Mouse (Mus musculus) heart, postnatal 36 days (tissue): ENCODE measurements at regions not wholly inside any gene's neighbourhood (a gene's known extent, or its start where the extent isn't known, plus 50 kb on each side); places are given as distances from the start of the nearest gene placed in this dataset.
A peak's percentile ranks its signal among the peaks of the same experiment; 100 is the strongest.

ENCODE experiments used
- DNase-seq, 2 experiments: peaks; one replicate each; pipeline ENCODE4 v3.0.0; 2021 to 2022
- intact Hi-C: fragments of 180-260 bp; cut with DNase I; formaldehyde crosslinking; loops from one replicate; pipeline ENCODE4 v1.15.1; 2025

GRCm38 (mm10) chr1:190422874-190423273 lies 252.4 kb upstream of the Prox1 start:
- no peak for DNase-seq
- intact Hi-C loops = no loop called here

- intact Hi-C loops = no loop called here
- peak; percentile 10 to 19 for DNase-seq
Measured at GRCm38 (mm10) chr1:190419709-190420108, 249.2 kb upstream of the Prox1 start.

GRCm38 (mm10) chr1:190417326-190417725 lies 246.8 kb upstream of the Prox1 start:
- intact Hi-C loops = no loop called here
- DNase-seq = no peak

GRCm38 (mm10) chr1:190411756-190412155 lies 241.2 kb upstream of the Prox1 start:
- intact Hi-C loops = no loop called here
- DNase-seq = no peak

- intact Hi-C loops = no loop called here
- DNase-seq = no peak
Measured at GRCm38 (mm10) chr1:190403335-190403734, 232.8 kb upstream of the Prox1 start.

- intact Hi-C loops = no loop called here
- DNase-seq = no peak
Measured at GRCm38 (mm10) chr1:190398308-190398707, 227.8 kb upstream of the Prox1 start.

GRCm38 (mm10) chr1:190397811-190398210 lies 227.3 kb upstream of the Prox1 start:
- intact Hi-C loops = no loop called here
- DNase-seq = no peak

- no peak for DNase-seq
- intact Hi-C loops = no loop called here
Measured at GRCm38 (mm10) chr1:190393061-190393460, 222.5 kb upstream of the Prox1 start.

- intact Hi-C loops = no loop called here
- DNase-seq = no peak
Measured at GRCm38 (mm10) chr1:190388853-190389252, 218.3 kb upstream of the Prox1 start.

GRCm38 (mm10) chr1:190384555-190384954 lies 214.0 kb upstream of the Prox1 start:
- intact Hi-C loops = no loop called here

GRCm38 (mm10) chr1:190383256-190383838 lies 212.8 kb upstream of the Prox1 start:
- DNase-seq = no peak

More at GRCm38 (mm10) chr1:190384555-190384954, 214.0 kb upstream of the Prox1 start:
- no peak for DNase-seq

GRCm38 (mm10) chr1:190380151-190380550 lies 209.6 kb upstream of the Prox1 start:
- intact Hi-C loops = no loop called here
- no peak for DNase-seq

More at GRCm38 (mm10) chr1:190383256-190383838, 212.8 kb upstream of the Prox1 start:
- intact Hi-C loops = no loop called here

GRCm38 (mm10) chr1:190375160-190375880 lies 204.8 kb upstream of the Prox1 start:
- intact Hi-C loops = no loop called here
- no peak for DNase-seq

- DNase-seq = peak in 1 of 2 experiments; percentile 8
- intact Hi-C loops = no loop called here
Measured at GRCm38 (mm10) chr1:190374270-190374669, 203.8 kb upstream of the Prox1 start.

GRCm38 (mm10) chr1:190366631-190367030 lies 196.1 kb upstream of the Prox1 start:
- DNase-seq = no peak

GRCm38 (mm10) chr1:190365126-190365525 lies 194.6 kb upstream of the Prox1 start:
- intact Hi-C loops = loop anchor here (5.0 kb wide), 1 partner anchor 188 kb away; no protein-coding TSS in a partner anchor
- DNase-seq = peak; percentile 13 to 29

More at GRCm38 (mm10) chr1:190366631-190367030, 196.1 kb upstream of the Prox1 start:
- intact Hi-C loops = loop anchor here (5.0 kb wide), 1 partner anchor 189 kb away; no protein-coding TSS in a partner anchor

- DNase-seq = no peak
- intact Hi-C loops = no loop called here
Measured at GRCm38 (mm10) chr1:190360661-190361060, 190.1 kb upstream of the Prox1 start.

GRCm38 (mm10) chr1:190357779-190358178 lies 187.3 kb upstream of the Prox1 start:
- intact Hi-C loops = no loop called here
- no peak for DNase-seq

GRCm38 (mm10) chr1:190347610-190348009 lies 177.1 kb upstream of the Prox1 start:
- intact Hi-C loops = no loop called here
- no peak for DNase-seq

- intact Hi-C loops = no loop called here
Measured at GRCm38 (mm10) chr1:190340715-190341114, 170.2 kb upstream of the Prox1 start.

GRCm38 (mm10) chr1:190334471-190334870 lies 164.0 kb upstream of the Prox1 start:
- no peak for DNase-seq
- intact Hi-C loops = no loop called here

More at GRCm38 (mm10) chr1:190340715-190341114, 170.2 kb upstream of the Prox1 start:
- DNase-seq = no peak

GRCm38 (mm10) chr1:190334053-190334452 lies 163.5 kb upstream of the Prox1 start:
- intact Hi-C loops = no loop called here

More at GRCm38 (mm10) chr1:190334053-190334452, 163.5 kb upstream of the Prox1 start:
- DNase-seq = no peak
